Mouse (Mus musculus) midbrain, postnatal 0 days (tissue): ENCODE results near the gene Lrrc8d. TPM values are rescaled to one million over a fixed set of nuclear protein-coding genes. Genes with fewer than 3 reads are reported as not detected.

Source experiments
- ATAC-seq: fragments of 200-750 bp; cut with Nextera tagmentation; 2 replicates; pipeline ENCODE4 v1.8.0; 2017; ENCODE audit warnings: moderate number of reproducible peaks, mild to moderate bottlenecking, moderate TSS enrichment, moderate library complexity; ENCODE audit not compliant: low FRiP score
- DNase-seq: peaks from one replicate; pipeline ENCODE4 v3.0.0-alpha.2; 2015; ENCODE audit warnings: low spot score
- H3K27ac ChIP-seq: fragments of 300-500 bp; sonication (generic); 2 replicates; pipeline ENCODE4 v1.5.1; 2014; ENCODE audit warnings: low read depth, mild to moderate bottlenecking, low read length, mixed read lengths
- H3K27me3 ChIP-seq: fragments of 300-500 bp; sonication (generic); 2 replicates; pipeline ENCODE4 v1.6.1; 2014; ENCODE audit warnings: low read length, control low read depth, mixed read lengths; ENCODE audit not compliant: insufficient read depth
- H3K36me3 ChIP-seq: fragments of 300-500 bp; sonication (generic); 2 replicates; pipeline ENCODE4 v1.6.1; 2014; ENCODE audit warnings: low read length, control low read depth, mixed read lengths; ENCODE audit not compliant: insufficient read depth
- H3K4me1 ChIP-seq: fragments of 300-500 bp; sonication (generic); 2 replicates; pipeline ENCODE4 v1.6.1; 2014; ENCODE audit warnings: mild to moderate bottlenecking, control low read depth, antibody characterized with exemption, low read length, mixed read lengths; ENCODE audit not compliant: insufficient read depth
- H3K4me2 ChIP-seq: fragments of 300-500 bp; sonication (generic); 2 replicates; pipeline ENCODE4 v1.6.1; 2014; ENCODE audit warnings: low read depth, mild to moderate bottlenecking, low read length, mixed read lengths; ENCODE audit not compliant: poor library complexity, severe bottlenecking
- H3K4me3 ChIP-seq: fragments of 300-500 bp; sonication (generic); 2 replicates; pipeline ENCODE4 v1.5.1; 2014; ENCODE audit warnings: low read depth, mild to moderate bottlenecking, low read length, moderate library complexity
- H3K9ac ChIP-seq: fragments of 300-500 bp; sonication (generic); replicated peaks from 2 replicates; pipeline ENCODE4 v1.6.1; 2014; ENCODE audit warnings: mild to moderate bottlenecking, low read length, moderate library complexity, mixed read lengths; ENCODE audit not compliant: poor library complexity, severe bottlenecking
- H3K9me3 ChIP-seq: fragments of 300-500 bp; sonication (generic); 2 replicates; pipeline ENCODE4 v1.6.1; 2016; ENCODE audit warnings: low read length, control low read depth
- CTCF ChIP-seq: IDR thresholded peaks from 2 replicates; pipeline ENCODE4 v1.5.1; 2016; ENCODE audit warnings: antibody characterized with exemption, mild to moderate bottlenecking
- WGBS: fragments of 180-500 bp; shearing (Covaris S2); extraction: QIAGEN DNeasy Blood & Tissue Kit; methylation state at CpG from one replicate; pipeline ENCODE4 v1.1.7; 2014; 5-methylcytosine and 5-hydroxymethylcytosine counted together
- polyA plus RNA-seq: library from polyadenylated mRNA; unstranded; fragments of >200 nt; fragmentation: Nextera tagmentation; extraction: Ambion mirVana; gene quantifications from 2 replicates; pipeline ENCODE4 v1.2.1, GENCODE M21; 2015
- total RNA-seq: library from RNA; depleted of rRNA; stranded (reverse); fragments of >200 nt; gene quantifications from 2 replicates; pipeline ENCODE4 v1.2.3, GENCODE M21; 2014

Gene Lrrc8d
- total and polyA plus RNA-seq, 2 experiments from 2014 or later = 18.5 to 30.4 TPM

- 89% methylated on average over 14 of the region's 14 CpGs for WGBS
- H3K36me3 ChIP-seq = peaks cover 25% of the 10 kb centered on the region
- H3K27me3 ChIP-seq = no peaks in the 10 kb centered on the region
- DNase-seq (no peak), ATAC-seq (no peak)
- no peaks in the 10 kb centered on the region for H3K4me1 ChIP-seq
- no peak overlapping the region for H3K4me2 ChIP-seq
- no peak overlapping the region for H3K27ac ChIP-seq
- H3K9me3 ChIP-seq = 0 out of 2 replicates have a peak, but pooled peaks cover 13% of the 10 kb centered on the region
- TF ChIP-seq CTCF = no peak
- H3K4me3 ChIP-seq = no peak overlapping the region
- no peak overlapping the region for H3K9ac ChIP-seq
These were observed 116.3 kb downstream of the Lrrc8d start for GRCm38 (mm10) chr5:105816118-105816517.

GRCm38 (mm10) chr5:105817248-105817976, 117.6 kb downstream of the Lrrc8d start:
- Histone ChIP-seq H3K4me3 (no peak overlapping the region), H3K9ac (no peak overlapping the region), H3K36me3 (peaks cover 17% of the 10 kb centered on the region), H3K9me3 (0 out of 2 replicates have a peak, but pooled peaks cover 8% of the 10 kb centered on the region), H3K27ac (no peak overlapping the region), H3K4me2 (no peak overlapping the region), H3K27me3 (no peaks in the 10 kb centered on the region), H3K4me1 (no peaks in the 10 kb centered on the region)
- no peak for TF ChIP-seq CTCF
- WGBS = 72% methylated on average over 9 of the region's 9 CpGs
- ATAC-seq (no peak), DNase-seq (peak; percentile 70)

GRCm38 (mm10) chr5:105818411-105818810, 118.6 kb downstream of the Lrrc8d start:
- TF ChIP-seq CTCF = no peak
- Histone ChIP-seq H3K9me3 (no peaks in the 10 kb centered on the region), H3K9ac (no peak overlapping the region), H3K4me1 (no peaks in the 10 kb centered on the region; the same call in 1 of the 2 replicates), H3K4me2 (no peak overlapping the region), H3K27me3 (no peaks in the 10 kb centered on the region), H3K4me3 (no peak overlapping the region), H3K36me3 (peaks cover 7% of the 10 kb centered on the region), H3K27ac (no peak overlapping the region)
- WGBS = 37% methylated on average over 5 of the region's 5 CpGs
- DNase-seq (no peak), ATAC-seq (no peak)

- no peak for ATAC-seq
- TF ChIP-seq CTCF = no peak
- no peaks in the 10 kb centered on the region for H3K36me3 ChIP-seq
- no peaks in the 10 kb centered on the region; the same call in 1 of the 2 replicates for H3K4me1 ChIP-seq
- H3K27ac ChIP-seq = no peak overlapping the region
- no peak overlapping the region for H3K4me2 ChIP-seq
- no peaks in the 10 kb centered on the region for H3K9me3 ChIP-seq
- WGBS = 80% methylated on average over 6 of the region's 6 CpGs
- H3K9ac ChIP-seq = no peak overlapping the region
- no peak overlapping the region for H3K4me3 ChIP-seq
- DNase-seq = no peak
- no peaks in the 10 kb centered on the region for H3K27me3 ChIP-seq
These were observed 121.6 kb downstream of the Lrrc8d start for GRCm38 (mm10) chr5:105821390-105821789.

GRCm38 (mm10) chr5:105822521-105823498, 123.0 kb downstream of the Lrrc8d start:
- DNase-seq (peak; percentile 40), ATAC-seq (peak; percentile 54; the same call in 1 of the 2 replicates)
- no peak overlapping the region; the same call in 1 of the 2 replicates for H3K9ac ChIP-seq
- H3K27ac ChIP-seq = no peak overlapping the region
- H3K4me2 ChIP-seq = peak overlapping the region; percentile 18; the same call in 1 of the 2 replicates
- no peaks in the 10 kb centered on the region for H3K36me3 ChIP-seq
- TF ChIP-seq CTCF = no peak
- no peaks in the 10 kb centered on the region for H3K27me3 ChIP-seq
- no peaks in the 10 kb centered on the region; the same call in 1 of the 2 replicates for H3K4me1 ChIP-seq
- no peak overlapping the region for H3K4me3 ChIP-seq
- no peaks in the 10 kb centered on the region for H3K9me3 ChIP-seq
- 33% methylated on average over 15 of the region's 15 CpGs for WGBS
